Mouse (Mus musculus): ENCODE results near the gene Arhgef28. TPM values are rescaled to one million over a fixed set of nuclear protein-coding genes. Genes with fewer than 3 reads are reported as not detected.

Arhgef28 gene
- polyA plus RNA-seq, 1 experiment from 2014 or later, result 32.7 TPM

GRCm38 (mm10) chr13:98013715-98014114 is 192.5 kb downstream of the Arhgef28 start:
- no peak for ATAC-seq (ENCODE audit: low read depth)
- WGBS, result 100% methylated on average over 4 of the region's 4 CpGs

GRCm38 (mm10) chr13:98011931-98012341 is 194.3 kb downstream of the Arhgef28 start:
- H3K36me3 ChIP-seq (ENCODE audit: control insufficient read depth, insufficient read depth, low read length), result no peaks in the 10 kb centered on the region
- no peaks in the 10 kb centered on the region for H3K27me3 ChIP-seq (ENCODE audit: control insufficient read depth, insufficient read depth, low read length)
- no peak overlapping the region for H3K4me3 ChIP-seq (ENCODE audit: low read depth, low read length)
- H3K4me1 ChIP-seq (ENCODE audit: control insufficient read depth, insufficient read depth, low read length), result peaks cover 10% of the 10 kb centered on the region; the same call in 1 of the 2 replicates
- H3K9me3 ChIP-seq (ENCODE audit: control insufficient read depth, low read length), result no peaks in the 10 kb centered on the region
- no peak overlapping the region for H3K27ac ChIP-seq (ENCODE audit: low read depth, low read length)
- ATAC-seq (ENCODE audit: low read depth), result no peak
- no peak overlapping the region for H3K4me2 ChIP-seq (ENCODE audit: low read depth, low read length)
- no peak overlapping the region for H3K9ac ChIP-seq (replicated peaks; ENCODE audit: low read depth, low read length)
- 37% methylated on average over 6 of the region's 6 CpGs for WGBS

More at GRCm38 (mm10) chr13:98013715-98014114, 192.5 kb downstream of the Arhgef28 start:
- Histone ChIP-seq H3K9ac (replicated peaks; ENCODE audit: low read depth, low read length) (no peak overlapping the region), H3K9me3 (ENCODE audit: control insufficient read depth, low read length) (no peaks in the 10 kb centered on the region), H3K4me1 (ENCODE audit: control insufficient read depth, insufficient read depth, low read length) (peaks cover 15% of the 10 kb centered on the region; the same call in 1 of the 2 replicates), H3K4me2 (ENCODE audit: low read depth, low read length) (no peak overlapping the region), H3K4me3 (ENCODE audit: low read depth, low read length) (no peak overlapping the region), H3K27me3 (ENCODE audit: control insufficient read depth, insufficient read depth, low read length) (no peaks in the 10 kb centered on the region), H3K36me3 (ENCODE audit: control insufficient read depth, insufficient read depth, low read length) (no peaks in the 10 kb centered on the region), H3K27ac (ENCODE audit: low read depth, low read length) (no peak overlapping the region)

- Histone ChIP-seq H3K27ac (ENCODE audit: low read depth, low read length) (no peak overlapping the region), H3K36me3 (ENCODE audit: control insufficient read depth, insufficient read depth, low read length) (no peaks in the 10 kb centered on the region), H3K4me2 (ENCODE audit: low read depth, low read length) (no peak overlapping the region), H3K4me3 (ENCODE audit: low read depth, low read length) (no peak overlapping the region), H3K27me3 (ENCODE audit: control insufficient read depth, insufficient read depth, low read length) (no peaks in the 10 kb centered on the region), H3K9me3 (ENCODE audit: control insufficient read depth, low read length) (no peaks in the 10 kb centered on the region), H3K4me1 (ENCODE audit: control insufficient read depth, insufficient read depth, low read length) (no peaks in the 10 kb centered on the region), H3K9ac (replicated peaks; ENCODE audit: low read depth, low read length) (no peak overlapping the region)
- WGBS, result 71% methylated on average over 4 of the region's 4 CpGs
- no peak for ATAC-seq (ENCODE audit: low read depth)
Measured at GRCm38 (mm10) chr13:98009070-98009469, 197.2 kb downstream of the Arhgef28 start.

GRCm38 (mm10) chr13:98008588-98008987 is 197.7 kb downstream of the Arhgef28 start:
- Histone ChIP-seq H3K9me3 (ENCODE audit: control insufficient read depth, low read length) (no peaks in the 10 kb centered on the region), H3K9ac (replicated peaks; ENCODE audit: low read depth, low read length) (no peak overlapping the region), H3K36me3 (ENCODE audit: control insufficient read depth, insufficient read depth, low read length) (no peaks in the 10 kb centered on the region), H3K27me3 (ENCODE audit: control insufficient read depth, insufficient read depth, low read length) (no peaks in the 10 kb centered on the region), H3K4me1 (ENCODE audit: control insufficient read depth, insufficient read depth, low read length) (no peaks in the 10 kb centered on the region), H3K4me2 (ENCODE audit: low read depth, low read length) (no peak overlapping the region), H3K4me3 (ENCODE audit: low read depth, low read length) (no peak overlapping the region), H3K27ac (ENCODE audit: low read depth, low read length) (no peak overlapping the region)
- no peak for ATAC-seq (ENCODE audit: low read depth)
- WGBS, result 92% methylated on average over 10 of the region's 10 CpGs

- Histone ChIP-seq H3K4me1 (ENCODE audit: control insufficient read depth, insufficient read depth, low read length) (no peaks in the 10 kb centered on the region), H3K36me3 (ENCODE audit: control insufficient read depth, insufficient read depth, low read length) (no peaks in the 10 kb centered on the region), H3K4me2 (ENCODE audit: low read depth, low read length) (no peak overlapping the region), H3K9ac (replicated peaks; ENCODE audit: low read depth, low read length) (no peak overlapping the region), H3K9me3 (ENCODE audit: control insufficient read depth, low read length) (no peaks in the 10 kb centered on the region), H3K27ac (ENCODE audit: low read depth, low read length) (no peak overlapping the region), H3K27me3 (ENCODE audit: control insufficient read depth, insufficient read depth, low read length) (no peaks in the 10 kb centered on the region), H3K4me3 (ENCODE audit: low read depth, low read length) (no peak overlapping the region)
- whole genome bisulfite sequencing, result 89% methylated on average over 5 of the region's 5 CpGs
- no peak for ATAC-seq (ENCODE audit: low read depth)
Measured at GRCm38 (mm10) chr13:98005611-98006218, 200.5 kb downstream of the Arhgef28 start.

GRCm38 (mm10) chr13:98004647-98005414 is 201.4 kb downstream of the Arhgef28 start:
- no peak overlapping the region for H3K4me2 ChIP-seq (ENCODE audit: low read depth, low read length)
- H3K27me3 ChIP-seq (ENCODE audit: control insufficient read depth, insufficient read depth, low read length), result no peaks in the 10 kb centered on the region
- no peaks in the 10 kb centered on the region for H3K4me1 ChIP-seq (ENCODE audit: control insufficient read depth, insufficient read depth, low read length)
- no peaks in the 10 kb centered on the region for H3K9me3 ChIP-seq (ENCODE audit: control insufficient read depth, low read length)
- no peak overlapping the region for H3K9ac ChIP-seq (replicated peaks; ENCODE audit: low read depth, low read length)
- H3K36me3 ChIP-seq (ENCODE audit: control insufficient read depth, insufficient read depth, low read length), result no peaks in the 10 kb centered on the region
- H3K27ac ChIP-seq (ENCODE audit: low read depth, low read length), result no peak overlapping the region
- WGBS, result 73% methylated on average over 2 of the region's 2 CpGs
- ATAC-seq (ENCODE audit: low read depth), result no peak
- H3K4me3 ChIP-seq (ENCODE audit: low read depth, low read length), result no peak overlapping the region

- H3K4me3 ChIP-seq (ENCODE audit: low read depth, low read length), result no peak overlapping the region
- H3K4me1 ChIP-seq (ENCODE audit: control insufficient read depth, insufficient read depth, low read length), result no peaks in the 10 kb centered on the region
- no peak overlapping the region for H3K4me2 ChIP-seq (ENCODE audit: low read depth, low read length)
- no peaks in the 10 kb centered on the region for H3K27me3 ChIP-seq (ENCODE audit: control insufficient read depth, insufficient read depth, low read length)
- H3K9me3 ChIP-seq (ENCODE audit: control insufficient read depth, low read length), result no peaks in the 10 kb centered on the region
- no peak overlapping the region for H3K9ac ChIP-seq (replicated peaks; ENCODE audit: low read depth, low read length)
- ATAC-seq (ENCODE audit: low read depth), result no peak
- no peaks in the 10 kb centered on the region for H3K36me3 ChIP-seq (ENCODE audit: control insufficient read depth, insufficient read depth, low read length)
- WGBS, result 45% methylated on average over 7 of the region's 7 CpGs
- H3K27ac ChIP-seq (ENCODE audit: low read depth, low read length), result no peak overlapping the region
Measured at GRCm38 (mm10) chr13:98003690-98004089, 202.5 kb downstream of the Arhgef28 start.

- ATAC-seq (ENCODE audit: low read depth), result no peak
- Histone ChIP-seq H3K27me3 (ENCODE audit: control insufficient read depth, insufficient read depth, low read length) (no peaks in the 10 kb centered on the region), H3K27ac (ENCODE audit: low read depth, low read length) (no peak overlapping the region), H3K4me3 (ENCODE audit: low read depth, low read length) (no peak overlapping the region), H3K36me3 (ENCODE audit: control insufficient read depth, insufficient read depth, low read length) (no peaks in the 10 kb centered on the region), H3K4me1 (ENCODE audit: control insufficient read depth, insufficient read depth, low read length) (no peaks in the 10 kb centered on the region), H3K9ac (replicated peaks; ENCODE audit: low read depth, low read length) (no peak overlapping the region), H3K9me3 (ENCODE audit: control insufficient read depth, low read length) (no peaks in the 10 kb centered on the region), H3K4me2 (ENCODE audit: low read depth, low read length) (no peak overlapping the region)
- WGBS, result 92% methylated on average over 5 of the region's 5 CpGs
Measured at GRCm38 (mm10) chr13:98002598-98002997, 203.6 kb downstream of the Arhgef28 start.

- Histone ChIP-seq H3K4me2 (ENCODE audit: low read depth, low read length) (no peak overlapping the region), H3K9me3 (ENCODE audit: control insufficient read depth, low read length) (no peaks in the 10 kb centered on the region), H3K27me3 (ENCODE audit: control insufficient read depth, insufficient read depth, low read length) (no peaks in the 10 kb centered on the region), H3K4me1 (ENCODE audit: control insufficient read depth, insufficient read depth, low read length) (no peaks in the 10 kb centered on the region), H3K27ac (ENCODE audit: low read depth, low read length) (no peak overlapping the region), H3K36me3 (ENCODE audit: control insufficient read depth, insufficient read depth, low read length) (no peaks in the 10 kb centered on the region), H3K9ac (replicated peaks; ENCODE audit: low read depth, low read length) (no peak overlapping the region), H3K4me3 (ENCODE audit: low read depth, low read length) (no peak overlapping the region)
- ATAC-seq (ENCODE audit: low read depth), result no peak
- 68% methylated on average over 2 of the region's 2 CpGs for WGBS
Measured at GRCm38 (mm10) chr13:98002121-98002520, 204.1 kb downstream of the Arhgef28 start.

Data from neural tube, embryonic 14.5 days (tissue).